Mouse (Mus musculus) small intestine, adult 2 months (tissue): ENCODE data around the gene Tnfsf18.

Experiments used
- CTCF ChIP-seq: fragments of 200-500 bp; IDR thresholded peaks from 2 replicates; pipeline ENCODE4 v1.5.1; 2012; ENCODE audit warnings: low read depth, mild to moderate bottlenecking, control low read depth, inconsistent platforms, low read length, moderate library complexity, mixed read lengths; ENCODE audit not compliant: insufficient replicate concordance, insufficient read length; ENCODE audit errors: extremely low read depth
- POLR2A ChIP-seq: fragments of 200-500 bp; IDR thresholded peaks from 2 replicates; pipeline ENCODE4 v1.6.1; 2012; ENCODE audit warnings: low read depth, mild to moderate bottlenecking, control low read depth, inconsistent platforms, low read length, moderate library complexity

GRCm38 (mm10) chr1:161500114-161500810 lies 5.8 kb downstream of the Tnfsf18 start:
- TF ChIP-seq CTCF (no peak), POLR2A (no peak)
